Mouse (Mus musculus): ENCODE results near the gene Maml1.

GRCm38 (mm10) chr11:50234606-50235005 is 57.5 kb downstream of the Maml1 start:
- TF ChIP-seq POLR2A (IDR thresholded peaks at IDR 0.05; ENCODE audit: low read depth, low read length) (no peak), CTCF (IDR thresholded peaks at IDR 0.05; ENCODE audit: extremely low read depth, insufficient read length, insufficient replicate concordance, low read depth, low read length) (no peak)

Measured in small intestine, adult 2 months (tissue).